Comparison of ENCODE assay signal across 18 mouse cellular contexts in genomic region chr7:78409970-78410369, GRCm38 (mm10).
DNase-seq lines count a peak whose midpoint lies in the region; ATAC-seq and TF ChIP-seq lines count a peak whose summit lies in the region.
"Had no signal": no experiment of that assay in that cellular context is flagged by ENCODE, and none has a peak within 500 bp of the region (broad histone marks: within the 10 kb centered on the region; RNA-seq: fewer than 3 reads in every experiment).

No protein-coding gene starts in this region.

- no peak for TF ChIP-seq CTCF in layer of hippocampus, adult 2 months (conservative IDR thresholded peaks at IDR 0.05)

- peak overlapping the region; percentile 29; the same call in 1 of the 2 replicates for H3K27ac ChIP-seq in layer of hippocampus, adult 2 months
- H3K27ac ChIP-seq: embryonic facial prominence, embryonic 15.5 days; forebrain, embryonic 15.5 days had no signal

- no peak for ATAC-seq in granulocyte monocyte progenitor cell, adult 5-6 weeks (replicated peaks; ENCODE audit: poor library complexity, severe bottlenecking)
- ATAC-seq: forebrain, embryonic 15.5 days; hindbrain, embryonic 16.5 days; inflammation-experienced regulatory T-cells, adult 6 months had no signal

- no peak overlapping the region for H3K4me3 ChIP-seq in layer of hippocampus, adult 2 months
- H3K4me3 ChIP-seq: embryonic facial prominence, embryonic 15.5 days; erythroblast, embryonic 14.5 days; forebrain, embryonic 15.5 days; heart, embryonic 12.5 days had no signal

- DNase-seq in layer of hippocampus, adult 2 months (ENCODE audit: low spot score in 2 of 2): no peak
- no peak for DNase-seq in layer of hippocampus, adult 9-10 months (ENCODE audit: low spot score)
- DNase-seq in right cerebral cortex, adult 18-20 months: peak; percentile 43
- DNase-seq in right cerebral cortex, postnatal 4 days: no peak
- DNase-seq in retina, postnatal 1 day: peak; percentile 30
- DNase-seq: adrenal gland, adult 2 months; adrenal gland, postnatal 25 days; cerebellum, adult 2 months; cerebellum, postnatal 14 days; embryo, embryonic 11 days; gastrocnemius, postnatal 36 days had no signal

Comparison
In these comparisons a context has a peak if more than half of its experiments do, and no peak if none do; other contexts are left out.
1. DNase-seq: peak in right cerebral cortex, adult 18-20 months (single experiment) and retina, postnatal 1 day (single experiment); none in layer of hippocampus, adult 2 months (0 of 2), layer of hippocampus, adult 9-10 months (single experiment) and right cerebral cortex, postnatal 4 days (single experiment).